In genomic region chr12:80816380-80817086, GRCm38 (mm10) we compare ENCODE assay signal across 9 mouse cellular contexts. TPM values are rescaled to one million over a fixed set of nuclear protein-coding genes. Genes with fewer than 3 reads are reported as not detected.
A peak's percentile ranks its signal among the peaks of the same experiment; 100 is the strongest.
DNase-seq lines count a peak whose midpoint lies in the region; ATAC-seq and TF ChIP-seq lines count a peak whose summit lies in the region.
"Had no signal": no experiment of that assay in that cellular context is flagged by ENCODE, and none has a peak within 500 bp of the region (broad histone marks: within the 10 kb centered on the region; RNA-seq: fewer than 3 reads in every experiment).

No protein-coding gene starts in this region.

- no peak overlapping the region for H3K4me3 ChIP-seq in heart, embryonic 12.5 days
- H3K4me3 ChIP-seq in ES-E14 (ENCODE audit: insufficient read depth in 1 of 2, low read depth in 1 of 2, low read length in 2 of 2, poor library complexity in 1 of 2, severe bottlenecking in 1 of 2) = no peak overlapping the region
- H3K4me3 ChIP-seq in embryonic facial prominence, embryonic 10.5 days = no peak overlapping the region

- in situ Hi-C loops in ES-E14 (cut with MboI; ENCODE audit: low sequenced_read_pairs in 2 of 2, unreplicated experiment in 2 of 2) = no loop called here

- intact Hi-C loops in heart, postnatal 25 days (cut with DNase I) = no loop called here
- intact Hi-C loops in left cerebral cortex, postnatal 36 days (cut with DNase I) = no loop called here

- no peaks in the 10 kb centered on the region for H3K27me3 ChIP-seq in heart, embryonic 12.5 days (replicated peaks)
- H3K27me3 ChIP-seq in embryonic facial prominence, embryonic 10.5 days (replicated peaks; ENCODE audit: low read depth, poor library complexity, severe bottlenecking) = no peaks in the 10 kb centered on the region
- H3K27me3 ChIP-seq: Patski had no signal

- 68% methylated on average over 1 of the region's 1 CpGs for WGBS in heart, embryonic 12.5 days
- WGBS in embryonic facial prominence, embryonic 10.5 days = 51% methylated on average over 1 of the region's 1 CpGs

- H3K36me3 ChIP-seq in heart, embryonic 12.5 days = no peaks in the 10 kb centered on the region
- no peaks in the 10 kb centered on the region for H3K36me3 ChIP-seq in ES-E14 (ENCODE audit: control insufficient read depth, insufficient read depth, low read length, poor library complexity, severe bottlenecking)
- H3K36me3 ChIP-seq in embryonic facial prominence, embryonic 10.5 days (replicated peaks) = no peaks in the 10 kb centered on the region

- no peak overlapping the region for H3K9ac ChIP-seq in heart, embryonic 12.5 days
- H3K9ac ChIP-seq in ES-E14 (ENCODE audit: insufficient read depth, low read depth, low read length, poor library complexity, severe bottlenecking) = 0 out of 2 replicates have a peak overlapping the region, but pooled peaks have one; percentile 18

- peaks cover 69% of the 10 kb centered on the region for H3K4me1 ChIP-seq in heart, embryonic 12.5 days (replicated peaks)
- H3K4me1 ChIP-seq in ES-E14 (ENCODE audit: control insufficient read depth in 2 of 2, insufficient read depth in 2 of 2, low read length in 2 of 2, poor library complexity in 1 of 2) = peaks cover 3 to 6% of the 10 kb centered on the region in 2 experiments; a peak in 2 of 4 replicates
- H3K4me1 ChIP-seq in embryonic facial prominence, embryonic 10.5 days = peaks cover 31% of the 10 kb centered on the region

- H3K9me3 ChIP-seq in heart, embryonic 12.5 days (replicated peaks) = no peaks in the 10 kb centered on the region
- no peaks in the 10 kb centered on the region for H3K9me3 ChIP-seq in ES-E14 (ENCODE audit: control insufficient read depth, insufficient read depth, low read depth, low read length)
- H3K9me3 ChIP-seq in embryonic facial prominence, embryonic 10.5 days = no peaks in the 10 kb centered on the region

- no peak overlapping the region for H3K4me2 ChIP-seq in heart, embryonic 12.5 days

- DNase-seq in heart, postnatal 25 days (ENCODE audit: low spot score) = no peak
- no peak for DNase-seq in ES-E14 (ENCODE audit: low read depth, low spot score)
- DNase-seq in embryonic facial prominence, embryonic 10.5 days (ENCODE audit: low spot score) = peak; percentile 14
- DNase-seq in ovary, adult 18-20 months (ENCODE audit: low spot score) = no peak
- DNase-seq in left cerebral cortex, postnatal 36 days (ENCODE audit: low spot score in 2 of 2) = no peak
- no peak for DNase-seq in lung, postnatal 36 days

- H3K27ac ChIP-seq in heart, embryonic 12.5 days (ENCODE audit: poor library complexity, severe bottlenecking) = peak overlapping the region; percentile 44
- no peak overlapping the region for H3K27ac ChIP-seq in ES-E14 (ENCODE audit: insufficient read depth, low read depth, low read length, poor library complexity, severe bottlenecking)
- H3K27ac ChIP-seq in embryonic facial prominence, embryonic 10.5 days (replicated peaks) = peak overlapping the region; percentile 44

- ATAC-seq in heart, embryonic 12.5 days (ENCODE audit: insufficient number of reproducible peaks, low FRiP score) = no peak
- peak; percentile 75 for ATAC-seq in megakaryocyte, adult 5-6 weeks (ENCODE audit: poor library complexity, severe bottlenecking)
- ATAC-seq: Patski had no signal

TF ChIP-seq in ES-E14, 5 proteins besides CTCF, POLR2A, EP300 and RAD21:
- no peak for TF ChIP-seq ZNF384 (IDR thresholded peaks at IDR 0.05; ENCODE audit: low read depth, low read length)
- no peak for TF ChIP-seq MAFK (IDR thresholded peaks at IDR 0.05; ENCODE audit: insufficient read depth, low read depth, low read length)
- no peak for TF ChIP-seq HCFC1 (IDR thresholded peaks at IDR 0.05; ENCODE audit: borderline replicate concordance, insufficient read depth, low read length)

RNA-seq across cellular contexts. Expression of gene Susd6, which starts 26.2 kb away (rescaled TPM):
- 22.4 and 22.7 TPM in 2 replicates for polyA plus RNA-seq in heart, embryonic 12.5 days (2016; fragmentation: Nextera tagmentation; extraction: Ambion mirVana)
- total RNA-seq in heart, postnatal 25 days (2021) = 10 to 100 TPM; 62.5 to 69.1 TPM
- total RNA-seq in ES-E14 (2012; rRNA removed) = 49.5 and 65.6 TPM in 2 replicates
- polyA plus RNA-seq in embryonic facial prominence, embryonic 10.5 days (2016; fragmentation: Nextera tagmentation; extraction: Ambion mirVana) = 13.6 and 13.8 TPM in 2 replicates
- 26.8 and 26.9 TPM in 2 replicates for total RNA-seq in megakaryocyte, adult 5-6 weeks (2015)
- 37.1 and 38.3 TPM in 2 replicates for total RNA-seq in megakaryocyte, adult 5-6 weeks (2017)
- 10 to 100 TPM; 31.6 to 40.0 TPM for total RNA-seq in left cerebral cortex, postnatal 36 days (2021)

RNA-seq across cellular contexts. Expression of gene Ccdc177, which starts 56.0 kb away (rescaled TPM):
- 0.03 TPM in 1 of 2 replicates, not detected in the other for polyA plus RNA-seq in heart, embryonic 12.5 days (2016; fragmentation: Nextera tagmentation; extraction: Ambion mirVana)
- under 1 TPM; 0.06 to 0.08 TPM for total RNA-seq in heart, postnatal 25 days (2021)
- total RNA-seq in ES-E14 (2012; rRNA removed) = 0.40 and 0.63 TPM in 2 replicates
- polyA plus RNA-seq in embryonic facial prominence, embryonic 10.5 days (2016; fragmentation: Nextera tagmentation; extraction: Ambion mirVana) = 0.52 and 0.59 TPM in 2 replicates
- not detected in 2 replicates for total RNA-seq in megakaryocyte, adult 5-6 weeks (2015)
- total RNA-seq in megakaryocyte, adult 5-6 weeks (2017) = not detected in 2 replicates
- total RNA-seq in left cerebral cortex, postnatal 36 days (2021) = 10 to 100 TPM; 14.5 to 15.7 TPM
